Mouse (Mus musculus): ENCODE measurements around the gene Slc25a42.

DNA sequence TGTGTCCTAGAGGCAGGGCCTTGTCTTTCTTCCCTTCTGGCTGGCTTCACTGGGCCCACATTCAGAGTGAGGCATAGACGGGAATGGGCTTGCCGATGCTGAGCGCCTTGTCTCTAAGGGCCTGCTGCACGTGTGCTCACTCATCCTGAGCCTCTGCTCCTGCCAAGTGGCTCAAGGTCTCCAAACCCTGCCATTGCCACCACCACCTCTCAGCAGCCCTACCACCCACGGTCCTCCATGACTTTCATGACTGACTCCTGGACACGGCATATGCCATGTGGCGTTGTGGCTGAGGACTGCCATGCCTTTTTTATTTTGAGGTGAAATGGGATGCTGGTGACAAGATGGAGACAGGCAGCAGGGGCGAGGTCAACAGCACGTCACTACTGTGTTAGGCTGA, 18.7 kb upstream of the Slc25a42 start:
- TF ChIP-seq CTCF (IDR thresholded peaks at IDR 0.05; ENCODE audit: borderline replicate concordance, insufficient read depth, low read depth, low read length) (no peak), POLR2A (IDR thresholded peaks at IDR 0.05; ENCODE audit: borderline replicate concordance, insufficient read depth, low read length) (no peak)
